10 mouse cellular contexts compared by ENCODE assay signal in genomic region chr4:62722021-62722426, GRCm38 (mm10).
DNase-seq lines count a peak whose midpoint lies in the region; ATAC-seq lines count a peak whose summit lies in the region.
"Had no signal": no experiment of that assay in that cellular context is flagged by ENCODE, and none has a peak within 500 bp of the region (broad histone marks: within the 10 kb centered on the region; RNA-seq: fewer than 3 reads in every experiment).

No protein-coding gene starts in this region.

- H3K4me2 ChIP-seq in forebrain, embryonic 16.5 days (ENCODE audit: low read length), result no peak overlapping the region
- no peak overlapping the region for H3K4me2 ChIP-seq in midbrain, embryonic 11.5 days
- no peak overlapping the region for H3K4me2 ChIP-seq in intestine, embryonic 15.5 days (replicated peaks)

- H3K27ac ChIP-seq in forebrain, embryonic 10.5 days, result peak overlapping the region; percentile 83
- H3K27ac ChIP-seq in forebrain, embryonic 16.5 days (ENCODE audit: low read length), result no peak overlapping the region
- H3K27ac ChIP-seq in midbrain, embryonic 10.5 days (replicated peaks), result peak overlapping the region; percentile 72
- no peak overlapping the region for H3K27ac ChIP-seq in midbrain, embryonic 11.5 days (ENCODE audit: low read depth, low read length)
- no peak overlapping the region for H3K27ac ChIP-seq in intestine, embryonic 15.5 days

- no peak overlapping the region for H3K9ac ChIP-seq in forebrain, embryonic 16.5 days (replicated peaks; ENCODE audit: low read depth, low read length)
- no peak overlapping the region for H3K9ac ChIP-seq in midbrain, embryonic 11.5 days (ENCODE audit: low read length)
- H3K9ac ChIP-seq in intestine, embryonic 15.5 days, result no peak overlapping the region

- 27% methylated on average over 3 of the region's 3 CpGs for WGBS in forebrain, embryonic 10.5 days
- WGBS in forebrain, embryonic 16.5 days, result 42% methylated on average over 3 of the region's 3 CpGs
- WGBS in midbrain, embryonic 10.5 days, result 29% methylated on average over 3 of the region's 3 CpGs
- WGBS in midbrain, embryonic 11.5 days, result 33% methylated on average over 3 of the region's 3 CpGs
- WGBS in intestine, embryonic 15.5 days, result 41% methylated on average over 3 of the region's 3 CpGs

- ATAC-seq in forebrain, embryonic 16.5 days, result no peak
- ATAC-seq in midbrain, embryonic 11.5 days (ENCODE audit: low FRiP score), result no peak
- 0 out of 2 replicates have a peak, but pooled peaks have one; percentile 41 for ATAC-seq in intestine, embryonic 15.5 days

- no peak overlapping the region for H3K4me3 ChIP-seq in forebrain, embryonic 10.5 days
- H3K4me3 ChIP-seq in forebrain, embryonic 16.5 days (replicated peaks; ENCODE audit: low read length), result no peak overlapping the region
- H3K4me3 ChIP-seq in midbrain, embryonic 10.5 days, result no peak overlapping the region
- H3K4me3 ChIP-seq in midbrain, embryonic 11.5 days (ENCODE audit: low read depth, low read length), result no peak overlapping the region
- H3K4me3 ChIP-seq in intestine, embryonic 15.5 days (replicated peaks), result no peak overlapping the region

- H3K4me1 ChIP-seq in forebrain, embryonic 10.5 days, result peaks cover 19% of the 10 kb centered on the region
- H3K4me1 ChIP-seq in forebrain, embryonic 16.5 days (replicated peaks; ENCODE audit: control insufficient read depth, insufficient read depth, low read length), result no peaks in the 10 kb centered on the region
- peaks cover 11% of the 10 kb centered on the region for H3K4me1 ChIP-seq in midbrain, embryonic 10.5 days
- H3K4me1 ChIP-seq in midbrain, embryonic 11.5 days (ENCODE audit: control insufficient read depth, insufficient read depth, low read length), result peaks cover 4% of the 10 kb centered on the region; the same call in 1 of the 2 replicates
- peaks cover 5% of the 10 kb centered on the region; the same call in 1 of the 2 replicates for H3K4me1 ChIP-seq in intestine, embryonic 15.5 days (replicated peaks)

- DNase-seq in forebrain, embryonic 10.5 days (ENCODE audit: extremely low spot score, low spot score), result no peak
- DNase-seq in midbrain, embryonic 10.5 days (ENCODE audit: low spot score), result no peak
- DNase-seq in midbrain, embryonic 11.5 days (ENCODE audit: low spot score, missing footprints), result no peak
- DNase-seq in retina, embryonic 14.5 days (ENCODE audit: low spot score), result peak; percentile 58
- no peak for DNase-seq in frontal cortex, postnatal 10 days (ENCODE audit: low spot score in 2 of 2)
- DNase-seq in urinary bladder, postnatal 10 days (ENCODE audit: low spot score), result no peak
- DNase-seq: cerebellum, adult 9-10 months; gastrocnemius, postnatal 10 days had no signal

- H3K27me3 ChIP-seq in forebrain, embryonic 10.5 days (ENCODE audit: poor library complexity, severe bottlenecking), result no peaks in the 10 kb centered on the region
- no peaks in the 10 kb centered on the region for H3K27me3 ChIP-seq in forebrain, embryonic 16.5 days (replicated peaks; ENCODE audit: control insufficient read depth, insufficient read depth, low read length)
- no peaks in the 10 kb centered on the region for H3K27me3 ChIP-seq in midbrain, embryonic 10.5 days (ENCODE audit: low read depth, poor library complexity, severe bottlenecking)
- no peaks in the 10 kb centered on the region for H3K27me3 ChIP-seq in midbrain, embryonic 11.5 days (ENCODE audit: control insufficient read depth, insufficient read depth, low read length)
- no peaks in the 10 kb centered on the region for H3K27me3 ChIP-seq in intestine, embryonic 15.5 days (replicated peaks)

- H3K36me3 ChIP-seq in forebrain, embryonic 10.5 days (replicated peaks), result no peaks in the 10 kb centered on the region
- no peaks in the 10 kb centered on the region for H3K36me3 ChIP-seq in forebrain, embryonic 16.5 days (ENCODE audit: control insufficient read depth, insufficient read depth)
- H3K36me3 ChIP-seq in midbrain, embryonic 10.5 days, result no peaks in the 10 kb centered on the region
- H3K36me3 ChIP-seq in midbrain, embryonic 11.5 days (ENCODE audit: control insufficient read depth, insufficient read depth, low read length), result no peaks in the 10 kb centered on the region
- no peaks in the 10 kb centered on the region for H3K36me3 ChIP-seq in intestine, embryonic 15.5 days

- H3K9me3 ChIP-seq in forebrain, embryonic 10.5 days, result peaks cover 6% of the 10 kb centered on the region; the same call in 1 of the 2 replicates
- H3K9me3 ChIP-seq in forebrain, embryonic 16.5 days (ENCODE audit: control insufficient read depth, low read length), result peaks cover 3% of the 10 kb centered on the region; the same call in 1 of the 2 replicates
- peaks cover 5% of the 10 kb centered on the region; the same call in 1 of the 2 replicates for H3K9me3 ChIP-seq in midbrain, embryonic 10.5 days (replicated peaks)
- no peaks in the 10 kb centered on the region; the same call in 1 of the 2 replicates for H3K9me3 ChIP-seq in midbrain, embryonic 11.5 days (ENCODE audit: control insufficient read depth, low read length)
- no peaks in the 10 kb centered on the region for H3K9me3 ChIP-seq in intestine, embryonic 15.5 days

Comparison
In these comparisons a context has a peak if more than half of its experiments do, and no peak if none do; other contexts are left out.
1. H3K27ac ChIP-seq: peak in forebrain, embryonic 10.5 days (single experiment) and midbrain, embryonic 10.5 days (single experiment); none in forebrain, embryonic 16.5 days (single experiment), midbrain, embryonic 11.5 days (single experiment) and intestine, embryonic 15.5 days (single experiment).